Mouse (Mus musculus): Measurements from ENCODE around the gene Exosc3. TPM values are rescaled to one million over a fixed set of nuclear protein-coding genes. Genes with fewer than 3 reads are reported as not detected.

The Exosc3 gene
- polyA plus RNA-seq, 1 experiment from 2014 or later, result 121 TPM

DNA sequence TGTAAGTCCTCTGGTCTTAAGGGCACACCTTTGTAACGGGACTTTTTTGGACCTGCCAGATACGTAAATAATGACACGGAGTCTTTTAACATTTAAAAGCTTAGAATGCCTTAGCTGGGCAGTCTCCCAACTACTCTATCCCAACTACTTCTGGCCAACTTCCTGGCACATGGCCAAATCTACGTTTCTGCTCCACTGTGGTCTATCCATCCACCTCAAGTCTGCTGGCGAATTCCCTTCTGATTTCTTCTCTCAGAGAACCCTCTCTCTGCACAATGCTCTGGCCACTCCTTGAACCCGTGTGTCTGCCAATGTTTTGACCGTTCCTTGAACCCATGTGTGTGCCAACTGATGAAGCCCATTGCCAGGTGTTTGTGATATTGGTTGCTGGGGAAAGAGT, 11.4 kb downstream of the Exosc3 start:
- WGBS, result 88% methylated on average over 7 of the region's 7 CpGs
- Histone ChIP-seq H3K9me3 (replicated peaks) (no peaks in the 10 kb centered on the region), H3K27me3 (ENCODE audit: low read depth, poor library complexity, severe bottlenecking) (0 out of 2 replicates have a peak, but pooled peaks cover 7% of the 10 kb centered on the region), H3K27ac (replicated peaks) (no peak overlapping the region), H3K36me3 (no peaks in the 10 kb centered on the region), H3K4me1 (no peaks in the 10 kb centered on the region), H3K4me3 (no peak overlapping the region)
- no peak for DNase-seq (ENCODE audit: low spot score)

DNA sequence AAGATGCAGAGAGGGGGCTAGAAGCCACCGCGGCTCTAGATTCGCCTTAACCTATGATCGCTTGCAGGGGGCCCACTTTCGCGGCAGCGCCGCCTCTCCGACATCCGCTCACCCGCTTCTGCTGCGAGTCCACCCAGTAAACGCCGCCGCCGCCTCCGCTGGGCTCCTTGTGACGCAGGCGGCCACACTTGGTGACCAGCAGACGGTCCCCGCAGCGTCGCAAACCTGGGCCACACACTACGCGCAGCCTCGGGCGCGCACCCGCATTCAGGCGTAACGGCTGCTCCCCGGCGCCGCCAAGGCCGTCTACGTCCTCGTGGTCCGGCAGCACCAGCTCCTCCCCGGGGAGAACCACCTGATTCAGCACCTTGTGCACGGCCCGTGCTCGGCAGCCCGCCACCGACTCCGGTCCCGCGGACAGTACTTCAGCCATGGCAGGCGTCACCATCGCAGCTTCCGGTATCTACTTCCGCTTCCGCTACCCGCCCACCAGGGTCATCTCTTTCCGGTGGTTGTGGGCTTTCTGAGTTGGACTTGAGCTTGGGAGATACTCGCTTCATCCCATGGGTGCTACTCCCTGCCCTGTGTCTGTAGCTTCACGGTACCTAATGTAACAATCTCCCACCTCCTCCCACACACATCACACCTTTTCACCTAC, 22.2 kb downstream of the Exosc3 start:
- DNase-seq (ENCODE audit: low spot score), result peak; percentile 88
- peaks cover 33% of the 10 kb centered on the region for H3K27me3 ChIP-seq (ENCODE audit: low read depth, poor library complexity, severe bottlenecking)
- peak overlapping the region; percentile 94 for H3K27ac ChIP-seq (replicated peaks)
- H3K36me3 ChIP-seq, result peaks cover 38% of the 10 kb centered on the region
- H3K9me3 ChIP-seq (replicated peaks), result no peaks in the 10 kb centered on the region
- H3K4me1 ChIP-seq, result peaks cover 19% of the 10 kb centered on the region
- under 1% methylated on average over 56 of the region's 56 CpGs for WGBS
- H3K4me3 ChIP-seq, result peak overlapping the region; percentile 93

DNA sequence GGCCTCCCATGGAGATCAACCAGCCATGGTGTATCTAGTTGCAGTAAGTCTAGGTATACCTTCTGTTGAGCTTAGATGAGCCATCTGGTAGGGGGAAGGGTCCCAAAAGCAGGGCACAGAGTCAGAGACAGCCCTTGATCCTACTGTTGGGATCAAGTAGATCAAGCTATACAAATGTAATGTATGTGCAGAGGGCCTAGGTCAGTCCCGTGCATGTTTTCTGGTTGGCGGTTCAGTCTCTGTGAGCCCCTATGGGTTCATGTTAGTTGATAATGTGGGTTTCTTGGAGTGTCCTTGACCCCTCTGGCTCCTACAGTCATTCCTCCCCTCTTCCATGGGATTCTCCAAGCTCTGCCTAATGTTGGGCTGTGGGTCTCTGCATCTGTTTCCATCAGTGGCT, 31.5 kb downstream of the Exosc3 start:
- H3K27me3 ChIP-seq (ENCODE audit: low read depth, poor library complexity, severe bottlenecking), result no peaks in the 10 kb centered on the region
- H3K4me3 ChIP-seq, result no peak overlapping the region
- no peaks in the 10 kb centered on the region for H3K9me3 ChIP-seq (replicated peaks)
- no peak for DNase-seq (ENCODE audit: low spot score)
- no peak overlapping the region for H3K27ac ChIP-seq (replicated peaks)
- WGBS, result 95% methylated on average over 2 of the region's 2 CpGs
- peaks cover 76% of the 10 kb centered on the region for H3K36me3 ChIP-seq
- H3K4me1 ChIP-seq, result no peaks in the 10 kb centered on the region

- 85% methylated on average over 6 of the region's 6 CpGs for WGBS
- peaks cover 78% of the 10 kb centered on the region for H3K36me3 ChIP-seq
- no peaks in the 10 kb centered on the region for H3K27me3 ChIP-seq (ENCODE audit: low read depth, poor library complexity, severe bottlenecking)
- no peaks in the 10 kb centered on the region for H3K9me3 ChIP-seq (replicated peaks)
- H3K27ac ChIP-seq (replicated peaks), result no peak overlapping the region
- DNase-seq (ENCODE audit: low spot score), result no peak
- H3K4me3 ChIP-seq, result no peak overlapping the region
- no peaks in the 10 kb centered on the region for H3K4me1 ChIP-seq
These were observed 33.9 kb downstream of the Exosc3 start for GRCm38 (mm10) chr4:45308606-45309005.

GRCm38 (mm10) chr4:45308046-45308445, 34.5 kb downstream of the Exosc3 start:
- 44% methylated on average over 11 of the region's 11 CpGs for WGBS
- no peaks in the 10 kb centered on the region for H3K27me3 ChIP-seq (ENCODE audit: low read depth, poor library complexity, severe bottlenecking)

DNA sequence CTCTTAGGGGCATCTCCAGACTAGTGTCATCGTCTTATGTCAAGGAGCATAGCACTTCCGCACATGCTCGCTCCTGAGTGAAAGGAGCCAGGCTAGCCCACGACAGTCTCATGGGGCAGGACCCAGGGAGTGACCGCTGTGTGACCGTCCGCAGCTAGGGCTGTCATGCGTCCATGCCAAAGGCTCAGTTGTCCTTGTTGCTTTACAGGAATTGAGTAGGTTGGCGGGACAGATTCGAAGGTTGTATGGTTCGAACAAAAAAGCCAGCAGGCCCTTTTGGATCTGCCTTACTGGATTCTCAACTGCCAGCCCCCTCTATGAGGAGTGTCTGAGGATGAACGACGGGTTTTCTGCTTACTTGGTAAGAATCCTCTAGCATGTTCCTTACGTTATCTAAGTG, 37.0 kb downstream of the Exosc3 start:
- H3K27me3 ChIP-seq (ENCODE audit: low read depth, poor library complexity, severe bottlenecking), result no peaks in the 10 kb centered on the region
- 96% methylated on average over 14 of the region's 14 CpGs for WGBS
- no peak for DNase-seq (ENCODE audit: low spot score)
- H3K9me3 ChIP-seq (replicated peaks), result no peaks in the 10 kb centered on the region
- H3K4me3 ChIP-seq, result no peak overlapping the region
- peaks cover 86% of the 10 kb centered on the region for H3K36me3 ChIP-seq
- no peak overlapping the region for H3K27ac ChIP-seq (replicated peaks)
- no peaks in the 10 kb centered on the region for H3K4me1 ChIP-seq

More at GRCm38 (mm10) chr4:45308046-45308445, 34.5 kb downstream of the Exosc3 start:
- Histone ChIP-seq H3K4me1 (no peaks in the 10 kb centered on the region), H3K9me3 (replicated peaks) (no peaks in the 10 kb centered on the region), H3K4me3 (no peak overlapping the region), H3K27ac (replicated peaks) (no peak overlapping the region), H3K36me3 (peaks cover 82% of the 10 kb centered on the region)
- peak; percentile 37 for DNase-seq (ENCODE audit: low spot score)

- H3K27ac ChIP-seq (replicated peaks), result peak within 1 kb of the TSS; percentile 71
- H3K9me3 ChIP-seq (replicated peaks), result no peaks in the 10 kb centered on the region
- H3K4me1 ChIP-seq, result peaks cover 6% of the 10 kb centered on the region
- H3K27me3 ChIP-seq (ENCODE audit: low read depth, poor library complexity, severe bottlenecking), result no peaks in the 10 kb centered on the region
- peaks cover 18% of the 10 kb centered on the region for H3K36me3 ChIP-seq
- peak; percentile 59 for DNase-seq (ENCODE audit: low spot score)
- WGBS, result 22% methylated on average over 27 of the region's 27 CpGs
- H3K4me3 ChIP-seq, result peak within 1 kb of the TSS; percentile 72
These were observed 45.6 kb downstream of the Exosc3 start, which contains the start of gene Trmt10b for GRCm38 (mm10) chr4:45296662-45297564. Trmt10b (plus strand) TSS chr4:45297127.

DNA sequence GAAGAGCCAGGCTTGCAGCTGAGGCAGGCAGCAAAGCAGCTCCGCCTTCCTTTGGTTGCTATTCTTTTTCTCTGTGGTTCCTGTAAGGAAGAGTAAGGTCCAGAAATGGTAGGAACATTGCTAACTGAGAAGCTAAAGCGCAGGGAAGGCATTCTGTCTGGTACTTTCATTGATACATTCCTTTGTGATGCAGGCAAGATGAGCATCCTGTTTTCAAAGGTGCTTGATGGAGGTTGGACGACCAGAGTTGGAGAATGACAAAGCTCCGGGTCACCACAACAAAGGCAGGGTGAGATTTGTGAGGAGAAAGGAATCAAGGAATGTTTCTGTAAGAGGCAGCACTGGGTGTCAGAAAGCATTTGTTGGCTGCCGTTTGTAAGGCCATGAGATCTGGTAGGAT, 54.6 kb downstream of the Exosc3 start:
- Histone ChIP-seq H3K4me1 (peaks cover 5% of the 10 kb centered on the region; the same call in 1 of the 2 replicates), H3K36me3 (no peaks in the 10 kb centered on the region), H3K4me3 (no peak overlapping the region), H3K27me3 (ENCODE audit: low read depth, poor library complexity, severe bottlenecking) (no peaks in the 10 kb centered on the region), H3K27ac (replicated peaks) (no peak overlapping the region), H3K9me3 (replicated peaks) (no peaks in the 10 kb centered on the region)
- WGBS, result 77% methylated on average over 5 of the region's 5 CpGs
- no peak for DNase-seq (ENCODE audit: low spot score)

DNA sequence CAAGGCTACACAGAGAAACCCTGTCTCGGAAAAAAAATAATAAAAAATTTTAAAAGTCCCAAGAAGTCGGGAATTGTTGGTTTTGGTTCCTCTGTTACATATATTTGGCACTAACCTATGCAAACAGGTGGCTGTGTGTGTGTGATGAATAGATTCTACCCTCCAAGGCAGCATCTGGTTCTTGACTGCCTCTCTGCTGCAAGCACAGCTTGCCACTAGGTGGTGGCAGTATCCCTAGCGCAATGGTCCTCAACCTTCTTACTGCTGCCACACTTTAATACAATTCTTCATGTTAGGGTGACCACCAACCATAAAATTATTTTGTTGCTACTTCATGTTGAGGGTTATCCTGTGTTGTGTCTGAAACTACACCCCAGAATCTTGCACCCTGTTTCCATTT, 56.2 kb downstream of the Exosc3 start:
- WGBS, result 63% methylated on average over 3 of the region's 3 CpGs
- no peak overlapping the region for H3K4me3 ChIP-seq
- H3K27me3 ChIP-seq (ENCODE audit: low read depth, poor library complexity, severe bottlenecking), result no peaks in the 10 kb centered on the region
- DNase-seq (ENCODE audit: low spot score), result no peak
- no peak overlapping the region for H3K27ac ChIP-seq (replicated peaks)
- no peaks in the 10 kb centered on the region for H3K9me3 ChIP-seq (replicated peaks)
- H3K4me1 ChIP-seq, result peaks cover 5% of the 10 kb centered on the region; the same call in 1 of the 2 replicates
- no peaks in the 10 kb centered on the region for H3K36me3 ChIP-seq

DNA sequence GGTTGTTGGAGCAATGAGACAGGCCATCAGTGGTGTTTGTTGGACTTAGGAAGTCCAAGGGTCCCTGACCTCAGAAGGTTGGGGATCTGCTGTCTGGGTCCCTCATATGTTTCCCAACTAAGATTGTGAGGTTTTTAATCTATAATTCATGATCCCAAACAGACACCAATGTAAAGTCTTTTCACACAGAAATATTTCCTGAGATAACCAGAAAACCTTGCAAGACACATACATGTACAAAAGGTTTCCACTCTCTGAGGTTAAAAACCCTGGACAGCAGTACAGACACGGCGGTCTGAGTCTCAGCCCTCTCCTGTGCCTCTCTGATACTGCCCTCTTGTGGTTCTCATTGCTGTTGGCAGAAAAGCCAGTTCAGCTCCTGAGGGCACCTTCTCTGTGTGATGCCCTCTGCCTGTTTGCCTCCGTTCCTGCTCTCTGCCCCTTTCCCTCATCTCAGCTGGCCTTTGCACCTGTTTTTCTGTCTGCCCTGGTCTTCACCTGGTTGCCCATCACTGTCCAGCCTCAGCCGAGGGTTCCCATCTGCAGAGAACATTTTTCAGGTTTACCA, 62.5 kb downstream of the Exosc3 start:
- Histone ChIP-seq H3K9me3 (replicated peaks) (no peaks in the 10 kb centered on the region), H3K4me3 (no peak overlapping the region), H3K27ac (replicated peaks) (no peak overlapping the region), H3K36me3 (no peaks in the 10 kb centered on the region), H3K4me1 (no peaks in the 10 kb centered on the region), H3K27me3 (ENCODE audit: low read depth, poor library complexity, severe bottlenecking) (no peaks in the 10 kb centered on the region)
- 23% methylated on average over 4 of the region's 4 CpGs for WGBS
- peak; percentile 58 for DNase-seq (ENCODE audit: low spot score)

DNA sequence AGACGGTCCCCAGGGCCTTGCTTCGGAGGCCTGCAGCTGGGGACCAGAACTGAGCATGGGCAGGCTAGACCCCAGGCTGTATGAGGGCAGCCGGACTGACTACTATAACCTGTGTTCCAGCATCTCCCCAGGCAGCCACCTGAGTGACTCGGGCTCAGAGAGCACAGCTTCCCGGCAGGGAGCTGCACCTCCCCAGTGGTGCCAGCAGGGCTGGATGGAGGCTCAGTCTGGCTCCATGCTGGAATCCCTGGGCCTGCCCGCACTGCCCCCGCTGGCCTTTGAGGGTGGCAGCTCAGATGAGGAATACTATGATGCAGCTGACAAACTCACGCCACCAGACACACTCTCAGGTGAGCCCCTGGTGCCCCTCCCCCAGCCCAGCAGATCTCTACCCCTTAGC, 63.2 kb downstream of the Exosc3 start:
- WGBS, result 62% methylated on average over 8 of the region's 8 CpGs
- no peak for DNase-seq (ENCODE audit: low spot score)

GRCm38 (mm10) chr4:45275770-45276169, 66.8 kb downstream of the Exosc3 start:
- WGBS, result 90% methylated on average over 8 of the region's 8 CpGs

More for the DNA sequence above, 63.2 kb downstream of the Exosc3 start:
- Histone ChIP-seq H3K27me3 (ENCODE audit: low read depth, poor library complexity, severe bottlenecking) (no peaks in the 10 kb centered on the region), H3K4me3 (no peak overlapping the region), H3K9me3 (replicated peaks) (no peaks in the 10 kb centered on the region), H3K4me1 (no peaks in the 10 kb centered on the region), H3K27ac (replicated peaks) (no peak overlapping the region), H3K36me3 (no peaks in the 10 kb centered on the region)

More at GRCm38 (mm10) chr4:45275770-45276169, 66.8 kb downstream of the Exosc3 start:
- H3K4me1 ChIP-seq, result no peaks in the 10 kb centered on the region
- H3K9me3 ChIP-seq (replicated peaks), result no peaks in the 10 kb centered on the region
- H3K27ac ChIP-seq (replicated peaks), result no peak overlapping the region
- H3K4me3 ChIP-seq, result no peak overlapping the region
- no peaks in the 10 kb centered on the region for H3K36me3 ChIP-seq
- no peaks in the 10 kb centered on the region for H3K27me3 ChIP-seq (ENCODE audit: low read depth, poor library complexity, severe bottlenecking)
- DNase-seq (ENCODE audit: low spot score), result no peak
